In the genomic region with DNA sequence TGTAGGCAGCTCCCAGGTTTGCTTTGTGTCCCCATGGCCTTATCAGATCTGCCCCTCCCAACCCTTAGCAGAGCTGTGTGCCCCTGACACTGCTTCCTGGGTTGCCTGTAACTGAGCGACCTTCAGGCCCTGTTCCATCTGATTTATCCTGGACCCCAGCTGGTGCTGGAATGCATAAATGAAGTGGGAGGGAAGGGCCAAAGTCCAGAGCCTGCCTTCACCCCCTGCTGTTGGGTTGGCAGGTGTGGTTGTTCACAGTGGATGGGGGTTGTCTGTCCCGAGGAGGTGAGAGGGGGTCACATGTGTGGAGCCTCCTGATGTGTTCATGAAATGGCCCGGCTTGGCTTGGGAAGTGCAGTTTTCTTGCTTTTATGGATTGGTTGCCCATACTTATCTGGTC, we compare ENCODE assay signal across 8 mouse cellular contexts. TPM values are rescaled to one million over a fixed set of nuclear protein-coding genes. Genes with fewer than 3 reads are reported as not detected.
DNase-seq lines count a peak whose midpoint lies in the region; ATAC-seq and TF ChIP-seq lines count a peak whose summit lies in the region.
"Had no signal": no experiment of that assay in that cellular context is flagged by ENCODE, and none has a peak within 500 bp of the region (broad histone marks: within the 10 kb centered on the region; RNA-seq: fewer than 3 reads in every experiment).

No protein-coding gene starts in this region.

- TF ChIP-seq CTCF in lung, adult 2 months (IDR thresholded peaks at IDR 0.05; ENCODE audit: insufficient read depth, low read length) = no peak
- no peak for TF ChIP-seq CTCF in liver, postnatal 0 days (IDR thresholded peaks at IDR 0.05; ENCODE audit: low read depth)

- no peak overlapping the region for H3K9ac ChIP-seq in embryonic facial prominence, embryonic 14.5 days (ENCODE audit: low read depth, low read length)
- H3K9ac ChIP-seq in liver, postnatal 0 days (replicated peaks) = no peak overlapping the region

- H3K4me3 ChIP-seq in lung, adult 2 months (replicated peaks; ENCODE audit: extremely low read depth, low read depth, low read length) = no peak overlapping the region
- H3K4me3 ChIP-seq in embryonic facial prominence, embryonic 14.5 days (ENCODE audit: low read depth, low read length) = no peak overlapping the region
- no peak overlapping the region for H3K4me3 ChIP-seq in liver, postnatal 0 days (ENCODE audit: low read depth, low read length)

- no peaks in the 10 kb centered on the region for H3K9me3 ChIP-seq in embryonic facial prominence, embryonic 14.5 days (ENCODE audit: control insufficient read depth, low read length)
- no peaks in the 10 kb centered on the region for H3K9me3 ChIP-seq in liver, postnatal 0 days (ENCODE audit: low read length)

- peaks cover 46% of the 10 kb centered on the region for H3K4me1 ChIP-seq in lung, adult 2 months (ENCODE audit: control insufficient read depth, insufficient read depth, low read length)
- H3K4me1 ChIP-seq in embryonic facial prominence, embryonic 14.5 days (ENCODE audit: control insufficient read depth, insufficient read depth, low read length) = peaks cover 82% of the 10 kb centered on the region
- H3K4me1 ChIP-seq in liver, postnatal 0 days (ENCODE audit: insufficient read depth) = peaks cover 34% of the 10 kb centered on the region

- peak; percentile 8 for DNase-seq in lung, adult 2 months
- no peak for DNase-seq in lung, adult 18-20 months
- DNase-seq in embryonic facial prominence, embryonic 14.5 days (ENCODE audit: low spot score) = no peak
- DNase-seq in kidney, adult 8-10 months = peak; percentile 94 to 95
- no peak for DNase-seq in liver, postnatal 0 days
- no peak for DNase-seq in gastrocnemius, postnatal 36 days
- DNase-seq in adrenal gland, postnatal 25 days = no peak
- DNase-seq: cerebellum, postnatal 25 days had no signal

- H3K4me2 ChIP-seq in embryonic facial prominence, embryonic 14.5 days (ENCODE audit: low read depth, low read length) = no peak overlapping the region
- no peak overlapping the region for H3K4me2 ChIP-seq in liver, postnatal 0 days (ENCODE audit: low read depth, low read length)

- no peak for ATAC-seq in embryonic facial prominence, embryonic 14.5 days (ENCODE audit: low read depth)
- ATAC-seq in liver, postnatal 0 days = peak; percentile 65

- TF ChIP-seq POLR2A in lung, adult 2 months (IDR thresholded peaks at IDR 0.05; ENCODE audit: borderline replicate concordance, extremely low read depth, low read depth, low read length) = no peak

- no peaks in the 10 kb centered on the region for H3K36me3 ChIP-seq in embryonic facial prominence, embryonic 14.5 days (ENCODE audit: control insufficient read depth, insufficient read depth, low read length)
- no peaks in the 10 kb centered on the region for H3K36me3 ChIP-seq in liver, postnatal 0 days (replicated peaks; ENCODE audit: insufficient read depth, low read length)

- H3K27me3 ChIP-seq in embryonic facial prominence, embryonic 14.5 days (replicated peaks; ENCODE audit: control insufficient read depth, insufficient read depth, low read length) = no peaks in the 10 kb centered on the region
- no peaks in the 10 kb centered on the region for H3K27me3 ChIP-seq in liver, postnatal 0 days (ENCODE audit: insufficient read depth, low read length)

- WGBS in lung, adult 2 months = 21% methylated on average over 3 of the region's 3 CpGs
- 36% methylated on average over 3 of the region's 3 CpGs for WGBS in embryonic facial prominence, embryonic 14.5 days
- 46% methylated on average over 3 of the region's 3 CpGs for WGBS in liver, postnatal 0 days (ENCODE audit: insufficient replicate concordance)

- no peak for TF ChIP-seq EP300 in liver, postnatal 0 days (IDR thresholded peaks at IDR 0.05; ENCODE audit: low read depth)

- intact Hi-C loops in gastrocnemius, postnatal 36 days (cut with DNase I) = no loop called here

- H3K27ac ChIP-seq in embryonic facial prominence, embryonic 14.5 days (replicated peaks; ENCODE audit: low read depth, low read length) = peak overlapping the region; percentile 77; the same call in 1 of the 2 replicates
- no peak overlapping the region for H3K27ac ChIP-seq in liver, postnatal 0 days (ENCODE audit: low read depth)

RNA-seq across cellular contexts. Expression of a gene that starts 7.7 kb away (rescaled TPM):
- polyA plus RNA-seq in lung, adult 2 months (2012; rRNA removed) = 66.5 and 76.4 TPM in 2 replicates
- polyA plus RNA-seq in embryonic facial prominence, embryonic 14.5 days (2014; fragmentation: Nextera tagmentation; extraction: Ambion mirVana) = 34.7 and 36.3 TPM in 2 replicates
- polyA plus RNA-seq in liver, postnatal 0 days (2015; fragmentation: Nextera tagmentation; extraction: Ambion mirVana) = 1.7 and 1.9 TPM in 2 replicates
- total RNA-seq in gastrocnemius, postnatal 36 days (2021) = 1 to 10 TPM; 5.9 to 7.0 TPM
- 17.1 and 23.0 TPM in 2 replicates for total RNA-seq in adrenal gland, postnatal 25 days (2021)

RNA-seq across cellular contexts. Expression of a gene that starts 22.6 kb away (rescaled TPM):
- polyA plus RNA-seq in lung, adult 2 months (2012; rRNA removed) = 8.4 and 12.3 TPM in 2 replicates
- 90.8 and 90.9 TPM in 2 replicates for polyA plus RNA-seq in embryonic facial prominence, embryonic 14.5 days (2014; fragmentation: Nextera tagmentation; extraction: Ambion mirVana)
- 59.7 and 66.3 TPM in 2 replicates for polyA plus RNA-seq in liver, postnatal 0 days (2015; fragmentation: Nextera tagmentation; extraction: Ambion mirVana)
- total RNA-seq in gastrocnemius, postnatal 36 days (2021) = 10 to 100 TPM; 87.0 to 91.6 TPM
- total RNA-seq in adrenal gland, postnatal 25 days (2021) = 81.9 and 83.4 TPM in 2 replicates

RNA-seq across cellular contexts. Expression of a gene that starts 37.6 kb away (rescaled TPM):
- 86.4 and 91.1 TPM in 2 replicates for polyA plus RNA-seq in lung, adult 2 months (2012; rRNA removed)
- polyA plus RNA-seq in embryonic facial prominence, embryonic 14.5 days (2014; fragmentation: Nextera tagmentation; extraction: Ambion mirVana) = 31.3 and 32.4 TPM in 2 replicates
- polyA plus RNA-seq in liver, postnatal 0 days (2015; fragmentation: Nextera tagmentation; extraction: Ambion mirVana) = 1.6 and 1.9 TPM in 2 replicates
- total RNA-seq in gastrocnemius, postnatal 36 days (2021) = 1 to 10 TPM; 3.8 to 4.0 TPM
- 5.4 and 9.3 TPM in 2 replicates for total RNA-seq in adrenal gland, postnatal 25 days (2021)

RNA-seq across cellular contexts. Expression of a gene that starts 37.6 kb away (rescaled TPM):
- polyA plus RNA-seq in lung, adult 2 months (2012; rRNA removed) = 16.1 and 21.2 TPM in 2 replicates
- 57.6 and 57.7 TPM in 2 replicates for polyA plus RNA-seq in embryonic facial prominence, embryonic 14.5 days (2014; fragmentation: Nextera tagmentation; extraction: Ambion mirVana)
- 66.0 and 70.5 TPM in 2 replicates for polyA plus RNA-seq in liver, postnatal 0 days (2015; fragmentation: Nextera tagmentation; extraction: Ambion mirVana)
- total RNA-seq in gastrocnemius, postnatal 36 days (2021) = 10 to 100 TPM; 90.1 TPM
- total RNA-seq in adrenal gland, postnatal 25 days (2021) = 117 and 125 TPM in 2 replicates

RNA-seq across cellular contexts. Expression of a gene that starts 42.5 kb away (rescaled TPM):
- polyA plus RNA-seq in lung, adult 2 months (2012; rRNA removed) = 6.0 and 6.9 TPM in 2 replicates
- polyA plus RNA-seq in embryonic facial prominence, embryonic 14.5 days (2014; fragmentation: Nextera tagmentation; extraction: Ambion mirVana) = 16.6 and 17.2 TPM in 2 replicates
- 3.9 and 5.6 TPM in 2 replicates for polyA plus RNA-seq in liver, postnatal 0 days (2015; fragmentation: Nextera tagmentation; extraction: Ambion mirVana)
- total RNA-seq in gastrocnemius, postnatal 36 days (2021) = 1 to 10 TPM; 2.6 to 4.1 TPM
- 8.3 and 10.4 TPM in 2 replicates for total RNA-seq in adrenal gland, postnatal 25 days (2021)

Comparison
In these comparisons a context has a peak if more than half of its experiments do, and no peak if none do; other contexts are left out.
1. DNase-seq: peak in lung, adult 2 months (single experiment) and kidney, adult 8-10 months (2 of 2); none in lung, adult 18-20 months (0 of 2), embryonic facial prominence, embryonic 14.5 days (single experiment), liver, postnatal 0 days (single experiment), gastrocnemius, postnatal 36 days (0 of 2) and adrenal gland, postnatal 25 days (single experiment).
2. RNA of a gene that starts 7.7 kb away (polyA plus RNA-seq): 66.5 to 76.4 TPM in lung, adult 2 months and 34.7 to 36.3 TPM in embryonic facial prominence, embryonic 14.5 days; 1.7 to 1.9 TPM in liver, postnatal 0 days; every median in the first group is over 10 times any median in the second.
3. RNA of a gene that starts 37.6 kb away (polyA plus RNA-seq): 86.4 to 91.1 TPM in lung, adult 2 months and 31.3 to 32.4 TPM in embryonic facial prominence, embryonic 14.5 days; 1.6 to 1.9 TPM in liver, postnatal 0 days; every median in the first group is over 10 times any median in the second.